Comparison of ENCODE assay signal across 8 mouse cellular contexts in genomic region chr16:3909118-3909517, GRCm38 (mm10). TPM values are rescaled to one million over a fixed set of nuclear protein-coding genes. Genes with fewer than 3 reads are reported as not detected.
A peak's percentile ranks its signal among the peaks of the same experiment; 100 is the strongest.
DNase-seq lines count a peak whose midpoint lies in the region; ATAC-seq and TF ChIP-seq lines count a peak whose summit lies in the region.

No protein-coding gene starts in this region.

- H3K9ac ChIP-seq in intestine, embryonic 15.5 days: peak overlapping the region; percentile 51
- peak overlapping the region; percentile 84 for H3K9ac ChIP-seq in neural tube, embryonic 13.5 days

- no peaks in the 10 kb centered on the region for H3K27me3 ChIP-seq in intestine, embryonic 15.5 days (replicated peaks)
- no peaks in the 10 kb centered on the region for H3K27me3 ChIP-seq in neural tube, embryonic 13.5 days

- no peak for ATAC-seq in intestine, embryonic 15.5 days
- no peak; the same call in 1 of the 2 replicates for ATAC-seq in neural tube, embryonic 13.5 days (ENCODE audit: low read depth)

- H3K36me3 ChIP-seq in intestine, embryonic 15.5 days: peaks cover 12% of the 10 kb centered on the region; the same call in 1 of the 2 replicates
- peaks cover 48% of the 10 kb centered on the region for H3K36me3 ChIP-seq in neural tube, embryonic 13.5 days

- no peaks in the 10 kb centered on the region; the same call in 1 of the 2 replicates for H3K4me1 ChIP-seq in cortical plate, adult 2 months (ENCODE audit: control insufficient read depth, insufficient read depth, low read length)
- H3K4me1 ChIP-seq in intestine, embryonic 15.5 days (replicated peaks): 0 out of 2 replicates have a peak, but pooled peaks cover 3% of the 10 kb centered on the region
- peaks cover 24% of the 10 kb centered on the region for H3K4me1 ChIP-seq in neural tube, embryonic 13.5 days (replicated peaks)

- no peaks in the 10 kb centered on the region for H3K9me3 ChIP-seq in intestine, embryonic 15.5 days
- no peaks in the 10 kb centered on the region for H3K9me3 ChIP-seq in neural tube, embryonic 13.5 days

- peak overlapping the region; percentile 88 for H3K27ac ChIP-seq in left cerebral cortex, adult 2 months
- no peak overlapping the region for H3K27ac ChIP-seq in cortical plate, adult 2 months (ENCODE audit: insufficient read depth, low read length)
- H3K27ac ChIP-seq in intestine, embryonic 15.5 days: peak overlapping the region; percentile 29; the same call in 1 of the 2 replicates
- peak overlapping the region; percentile 77 for H3K27ac ChIP-seq in neural tube, embryonic 13.5 days (replicated peaks)

- H3K4me2 ChIP-seq in intestine, embryonic 15.5 days (replicated peaks): peak overlapping the region; percentile 78
- peak overlapping the region; percentile 82 for H3K4me2 ChIP-seq in neural tube, embryonic 13.5 days

- DNase-seq in left cerebral cortex, adult 2 months (ENCODE audit: extremely low spot score in 1 of 2, low spot score in 2 of 2): no peak
- DNase-seq in left cerebral cortex, adult 11 months (ENCODE audit: low spot score): no peak
- no peak for DNase-seq in adrenal gland, adult (ENCODE audit: inconsistent age in 2 of 2, low spot score in 1 of 2)
- DNase-seq in thymus, postnatal 10 days (ENCODE audit: low spot score in 2 of 2): no peak
- no peak for DNase-seq in right cerebral cortex, postnatal 14 days

- TF ChIP-seq CTCF in left cerebral cortex, adult 2 months (IDR thresholded peaks at IDR 0.05): no peak
- TF ChIP-seq CTCF in cortical plate, adult 2 months (IDR thresholded peaks at IDR 0.05; ENCODE audit: extremely low read depth, insufficient read depth, low read length): no peak

- no peak for TF ChIP-seq POLR2A in cortical plate, adult 2 months (IDR thresholded peaks at IDR 0.05; ENCODE audit: extremely low read depth, insufficient read depth, low read length)

- intact Hi-C loops in left cerebral cortex, adult 2 months (cut with DNase I): loop anchor here (2.0 to 5.0 kb wide), 2 partner anchors 62 to 93 kb away; partner anchors contain the start of genes Slx4 and Zfp174

- peak overlapping the region; percentile 68 for H3K4me3 ChIP-seq in left cerebral cortex, adult 2 months
- peak overlapping the region; percentile 75 for H3K4me3 ChIP-seq in cortical plate, adult 2 months (ENCODE audit: insufficient read depth, low read length)
- peak overlapping the region; percentile 57 for H3K4me3 ChIP-seq in intestine, embryonic 15.5 days (replicated peaks)
- H3K4me3 ChIP-seq in neural tube, embryonic 13.5 days: peak overlapping the region; percentile 68

- 4% methylated on average over 20 of the region's 20 CpGs for WGBS in intestine, embryonic 15.5 days
- 9% methylated on average over 20 of the region's 20 CpGs for WGBS in neural tube, embryonic 13.5 days

RNA-seq across cellular contexts. Expression of gene Cluap1, which starts 0.5 kb away (rescaled TPM):
- total RNA-seq in left cerebral cortex, adult 2 months (2021): 10 to 100 TPM; 28.1 to 31.6 TPM
- 25.2 and 27.5 TPM in 2 replicates for polyA plus RNA-seq in cortical plate, adult 2 months (2012; rRNA removed)
- 18.1 and 21.5 TPM in 2 replicates for polyA plus RNA-seq in intestine, embryonic 15.5 days (2015; fragmentation: Nextera tagmentation; extraction: Ambion mirVana)
- polyA plus RNA-seq in neural tube, embryonic 13.5 days (2015; fragmentation: Nextera tagmentation; extraction: Ambion mirVana): 34.3 and 35.4 TPM in 2 replicates

RNA-seq across cellular contexts. Expression of gene 1700037C18Rik, which starts 0.6 kb away (rescaled TPM):
- 1 to 10 TPM; 5.4 to 8.2 TPM for total RNA-seq in left cerebral cortex, adult 2 months (2021)
- 8.8 and 9.5 TPM in 2 replicates for polyA plus RNA-seq in cortical plate, adult 2 months (2012; rRNA removed)
- polyA plus RNA-seq in intestine, embryonic 15.5 days (2015; fragmentation: Nextera tagmentation; extraction: Ambion mirVana): 5.0 and 6.2 TPM in 2 replicates
- 10.5 and 11.5 TPM in 2 replicates for polyA plus RNA-seq in neural tube, embryonic 13.5 days (2015; fragmentation: Nextera tagmentation; extraction: Ambion mirVana)

RNA-seq across cellular contexts. Expression of gene Gm20695, which starts 24.7 kb away (rescaled TPM):
- 1 to 10 TPM in 1 of 2 experiments, not detected in 1; 1.2 TPM for total RNA-seq in left cerebral cortex, adult 2 months (2021)
- polyA plus RNA-seq in cortical plate, adult 2 months (2012; rRNA removed): 0.45 and 0.54 TPM in 2 replicates
- polyA plus RNA-seq in intestine, embryonic 15.5 days (2015; fragmentation: Nextera tagmentation; extraction: Ambion mirVana): 1.2 and 1.6 TPM in 2 replicates
- 1.9 and 3.1 TPM in 2 replicates for polyA plus RNA-seq in neural tube, embryonic 13.5 days (2015; fragmentation: Nextera tagmentation; extraction: Ambion mirVana)

RNA-seq across cellular contexts. Expression of gene Zfp597, which starts 24.8 kb away (rescaled TPM):
- total RNA-seq in left cerebral cortex, adult 2 months (2021): 10 to 100 TPM; 26.4 to 28.9 TPM
- 11.4 and 11.7 TPM in 2 replicates for polyA plus RNA-seq in cortical plate, adult 2 months (2012; rRNA removed)
- polyA plus RNA-seq in intestine, embryonic 15.5 days (2015; fragmentation: Nextera tagmentation; extraction: Ambion mirVana): 4.2 and 5.1 TPM in 2 replicates
- 11.2 and 12.5 TPM in 2 replicates for polyA plus RNA-seq in neural tube, embryonic 13.5 days (2015; fragmentation: Nextera tagmentation; extraction: Ambion mirVana)

RNA-seq across cellular contexts. Expression of gene Naa60, which starts 36.9 kb away (rescaled TPM):
- total RNA-seq in left cerebral cortex, adult 2 months (2021): 100 to 1,000 TPM; 107 to 119 TPM
- polyA plus RNA-seq in cortical plate, adult 2 months (2012; rRNA removed): 112 and 113 TPM in 2 replicates
- polyA plus RNA-seq in intestine, embryonic 15.5 days (2015; fragmentation: Nextera tagmentation; extraction: Ambion mirVana): 38.4 and 42.6 TPM in 2 replicates
- polyA plus RNA-seq in neural tube, embryonic 13.5 days (2015; fragmentation: Nextera tagmentation; extraction: Ambion mirVana): 81.9 and 85.0 TPM in 2 replicates
